Mouse (Mus musculus) brain, embryonic 14.5 days (tissue): ENCODE results near the gene Ltbr.
"Not testable (repeated sequence)": the region's sequence is repeated elsewhere in the genome, so short reads cannot be mapped to it uniquely, and the experiment has no call there.

Experiments used
- CTCF ChIP-seq: fragments of 200-500 bp; IDR thresholded peaks from 2 replicates; pipeline ENCODE4 v1.5.1; 2012; ENCODE audit warnings: inconsistent platforms, mild to moderate bottlenecking, moderate library complexity, borderline replicate concordance; ENCODE audit not compliant: insufficient read depth, insufficient read length; ENCODE audit errors: extremely low read depth
- POLR2A ChIP-seq: fragments of 200-500 bp; IDR thresholded peaks from 2 replicates; pipeline ENCODE4 v1.6.1; 2012; ENCODE audit warnings: mild to moderate bottlenecking, inconsistent platforms, borderline replicate concordance; ENCODE audit not compliant: poor library complexity, insufficient read depth, insufficient read length, severe bottlenecking; ENCODE audit errors: extremely low read depth

GRCm38 (mm10) chr6:125282721-125283120 lies 31.0 kb downstream of the Ltbr start:
- not testable (repeated sequence) for TF ChIP-seq CTCF, POLR2A
